Comparison of ENCODE assay signal across 8 mouse cellular contexts in genomic region chr2:130424126-130424853, GRCm38 (mm10). TPM values are rescaled to one million over a fixed set of nuclear protein-coding genes. Genes with fewer than 3 reads are reported as not detected.
A peak's percentile ranks its signal among the peaks of the same experiment; 100 is the strongest.
DNase-seq lines count a peak whose midpoint lies in the region; ATAC-seq lines count a peak whose summit lies in the region.

Gene Vps16, plus strand, starts transcription at chr2:130424339.
Gene Pced1a, minus strand, starts transcription at chr2:130424701.

- H3K4me3 ChIP-seq in lung, embryonic 16.5 days (ENCODE audit: low read length) = peak within 1 kb of the TSS; percentile 75

- peak within 1 kb of the TSS; percentile 87 for H3K9ac ChIP-seq in lung, embryonic 16.5 days (ENCODE audit: low read length)

- peaks cover 10% of the 10 kb centered on the region for H3K4me1 ChIP-seq in lung, embryonic 16.5 days (replicated peaks; ENCODE audit: control insufficient read depth, insufficient read depth, low read length)

- no peaks in the 10 kb centered on the region for H3K9me3 ChIP-seq in lung, embryonic 16.5 days (ENCODE audit: control insufficient read depth, low read length)

- peak; percentile 81 to 87 for ATAC-seq in hematopoietic stem cell, adult 5-6 weeks (replicated peaks in 1 of 2; ENCODE audit: insufficient read depth in 1 of 2, low FRiP score in 2 of 2, low TSS enrichment in 1 of 2, low read depth in 1 of 2, poor library complexity in 2 of 2, severe bottlenecking in 2 of 2)
- peak; percentile 96 for ATAC-seq in lung, embryonic 16.5 days (ENCODE audit: low read depth)

- peak; percentile 80 for DNase-seq in MEL-GATA-1-ER (ENCODE audit: extremely low read depth, low read depth)
- peak; percentile 91 for DNase-seq in cerebellum, adult 8-10 months
- peak; percentile 90 for DNase-seq in forelimb bud, embryonic 11.5 days (ENCODE audit: low read depth, low spot score)
- peak; percentile 80 for DNase-seq in layer of hippocampus, adult 9-10 months (ENCODE audit: low spot score)
- DNase-seq in ovary, postnatal 10 days (ENCODE audit: low spot score) = peak; percentile 88
- peak; percentile 87 to 91 for DNase-seq in thymus, postnatal 10 days (ENCODE audit: low spot score in 2 of 2)

- peak within 1 kb of the TSS; percentile 87 for H3K27ac ChIP-seq in lung, embryonic 16.5 days (ENCODE audit: low read length)

- H3K36me3 ChIP-seq in lung, embryonic 16.5 days (ENCODE audit: control insufficient read depth, insufficient read depth, low read length) = no peaks in the 10 kb centered on the region

- H3K4me2 ChIP-seq in lung, embryonic 16.5 days (ENCODE audit: low read depth, low read length) = peak within 1 kb of the TSS; percentile 91

- under 1% methylated on average over 56 of the region's 58 CpGs for WGBS in lung, embryonic 16.5 days

- H3K27me3 ChIP-seq in lung, embryonic 16.5 days (ENCODE audit: control insufficient read depth, insufficient read depth, low read depth, low read length) = no peaks in the 10 kb centered on the region

RNA-seq across cellular contexts. Expression of gene Vps16, which starts in this region (rescaled TPM):
- total RNA-seq in hematopoietic stem cell, adult 5-6 weeks (2017) = 127 and 142 TPM in 2 replicates
- polyA plus RNA-seq in lung, embryonic 16.5 days (2015; fragmentation: Nextera tagmentation; extraction: Ambion mirVana) = 84.3 and 84.5 TPM in 2 replicates

RNA-seq across cellular contexts. Expression of gene Pced1a, which starts in this region (rescaled TPM):
- 11.5 and 12.5 TPM in 2 replicates for total RNA-seq in hematopoietic stem cell, adult 5-6 weeks (2017)
- 14.4 TPM in 2 replicates for polyA plus RNA-seq in lung, embryonic 16.5 days (2015; fragmentation: Nextera tagmentation; extraction: Ambion mirVana)

Comparison
In these comparisons a context has a peak if more than half of its experiments do, and no peak if none do; other contexts are left out.
1. Peak in every context shown above with its lines: DNase-seq, ATAC-seq, H3K4me3 ChIP-seq and H3K27ac ChIP-seq.